Mouse (Mus musculus) naive thymus-derived CD4-positive, alpha-beta T cell, adult 2 months (primary cell): ENCODE measurements at regions not wholly inside any gene's neighbourhood (a gene's known extent, or its start where the extent isn't known, plus 50 kb on each side); places are given as distances from the start of the nearest gene placed in this dataset.

Source experiments
- DNase-seq: peaks from one replicate; pipeline ENCODE4 v3.0.0-alpha.2; 2011; ENCODE audit warnings: low read depth

GRCm38 (mm10) chr8:128056251-128056650 lies 302.2 kb upstream of the Nrp1 start:
- no peak for DNase-seq

DNA sequence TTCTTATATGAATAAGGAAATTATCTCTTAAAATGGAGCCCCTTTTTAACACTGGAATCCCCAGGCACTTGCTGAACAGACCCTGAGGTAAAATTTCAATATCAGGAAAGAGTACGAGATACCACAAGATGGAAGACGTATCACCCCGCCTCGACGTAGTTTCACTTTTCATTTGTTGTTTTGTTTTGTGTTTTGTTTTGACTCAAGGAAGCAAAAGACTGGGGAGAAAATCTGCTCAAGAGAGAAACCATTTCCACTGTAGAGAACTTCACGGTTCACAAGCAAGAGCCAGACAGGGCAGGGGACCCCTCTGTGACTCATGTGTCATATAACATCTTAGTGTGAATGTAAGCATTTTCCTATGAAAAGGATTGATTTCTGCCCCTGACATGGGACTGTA lies 300.6 kb upstream of the Nrp1 start:
- DNase-seq: peak; percentile 14

DNA sequence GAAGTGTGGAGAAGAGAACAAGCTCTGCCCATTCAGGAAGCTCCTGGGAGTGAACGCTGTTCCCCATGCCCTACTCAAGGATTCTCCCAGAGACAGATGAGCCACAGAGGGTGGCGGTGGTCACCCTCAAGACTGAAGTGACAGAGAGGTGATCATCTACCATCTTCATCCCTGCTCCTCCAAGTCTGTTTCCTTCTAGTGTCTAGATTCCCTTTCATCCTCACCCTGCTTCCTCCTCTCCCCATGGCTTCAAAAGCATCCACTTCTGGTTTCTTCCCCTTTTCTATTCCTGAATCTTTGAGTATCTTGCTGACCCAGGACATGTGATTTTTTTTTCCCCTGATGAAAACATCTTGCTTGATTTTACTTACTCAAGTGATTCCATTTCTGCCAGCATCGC lies 298.6 kb upstream of the Nrp1 start:
- DNase-seq: no peak

DNA sequence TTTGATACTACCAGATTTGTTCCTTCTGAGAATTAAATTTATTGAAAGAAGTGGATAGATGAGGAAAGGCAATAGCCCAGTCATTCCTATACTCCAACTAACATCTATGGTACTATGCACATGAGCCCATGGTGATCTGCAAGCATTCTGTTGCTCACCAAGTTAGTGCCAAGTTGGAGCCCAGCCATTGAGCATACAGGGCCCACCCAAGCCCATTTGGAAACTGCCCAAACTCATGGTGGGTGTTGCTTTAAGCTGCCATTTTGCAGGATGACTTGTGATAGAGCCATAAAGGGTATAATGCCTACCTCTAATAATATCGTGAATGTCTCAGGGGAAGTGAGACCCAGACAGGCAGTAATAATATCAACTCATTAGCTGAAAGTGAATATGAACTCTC lies 294.2 kb upstream of the Nrp1 start:
- no peak for DNase-seq

DNA sequence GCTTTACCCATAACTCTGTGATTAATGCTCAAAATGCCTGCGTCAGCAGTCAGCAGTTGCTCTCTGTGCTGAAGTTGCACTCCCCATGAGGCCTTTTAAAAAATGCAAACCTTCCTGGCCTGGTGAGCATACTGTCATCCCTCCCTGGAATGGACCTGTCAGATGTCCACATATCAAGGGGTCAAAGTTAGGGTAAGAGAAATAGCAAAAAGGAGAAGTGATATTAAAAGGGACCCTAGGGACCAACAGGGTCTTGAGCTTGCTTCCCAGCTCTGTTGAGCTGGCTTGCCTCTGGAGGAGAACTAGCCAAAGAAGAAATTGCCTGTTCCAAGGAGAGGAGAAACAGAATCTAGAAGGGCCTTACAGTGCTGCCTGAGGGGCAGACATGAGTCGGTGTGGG lies 293.3 kb upstream of the Nrp1 start:
- no peak for DNase-seq

- no peak for DNase-seq
Measured at GRCm38 (mm10) chr8:128065964-128066680, 292.3 kb upstream of the Nrp1 start.

DNA sequence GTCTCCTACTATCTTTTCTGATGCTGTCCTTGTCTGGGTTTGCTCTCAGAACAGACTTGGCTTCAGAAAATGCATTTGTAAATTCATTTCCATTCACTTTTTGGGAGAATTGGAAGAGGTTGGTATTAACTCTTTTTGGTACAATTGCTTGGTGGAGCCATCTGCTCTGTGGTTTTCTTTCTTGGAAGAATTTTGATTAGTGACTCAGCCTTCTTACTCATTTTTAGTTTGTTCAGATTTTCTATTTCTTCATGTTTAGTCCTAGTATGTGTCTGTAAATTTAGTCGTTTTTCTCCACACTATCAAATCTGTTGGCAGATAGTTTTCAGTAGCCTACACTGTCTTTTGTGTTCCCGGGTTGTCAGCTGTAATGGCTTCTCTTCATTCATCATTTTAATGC lies 288.7 kb upstream of the Nrp1 start:
- DNase-seq: no peak

DNA sequence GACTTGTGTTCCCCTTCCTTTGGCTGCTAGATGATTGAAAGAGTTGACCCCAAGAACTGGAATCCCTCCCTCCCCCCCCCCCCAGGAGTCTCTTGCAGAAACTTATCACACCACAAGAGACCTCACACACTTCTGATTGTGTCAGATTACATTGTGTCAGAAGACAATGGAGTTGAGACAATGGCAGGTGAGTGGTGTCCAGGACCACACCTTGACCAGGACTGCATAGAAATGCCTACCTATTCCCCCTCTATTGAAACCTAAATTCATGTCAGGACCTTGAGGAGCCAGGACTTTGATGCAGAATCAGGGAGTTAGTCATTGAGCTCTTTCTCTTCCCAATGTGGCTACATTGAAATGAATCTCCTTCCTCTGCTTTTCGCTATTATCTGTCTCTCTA lies 282.8 kb upstream of the Nrp1 start:
- no peak for DNase-seq

GRCm38 (mm10) chr8:128076226-128076625 lies 282.2 kb upstream of the Nrp1 start:
- no peak for DNase-seq

GRCm38 (mm10) chr8:128078740-128079139 lies 279.7 kb upstream of the Nrp1 start:
- DNase-seq: no peak

GRCm38 (mm10) chr8:128085800-128086199 lies 272.6 kb upstream of the Nrp1 start:
- DNase-seq: no peak

GRCm38 (mm10) chr8:128087500-128087899 lies 270.9 kb upstream of the Nrp1 start:
- DNase-seq: no peak

DNA sequence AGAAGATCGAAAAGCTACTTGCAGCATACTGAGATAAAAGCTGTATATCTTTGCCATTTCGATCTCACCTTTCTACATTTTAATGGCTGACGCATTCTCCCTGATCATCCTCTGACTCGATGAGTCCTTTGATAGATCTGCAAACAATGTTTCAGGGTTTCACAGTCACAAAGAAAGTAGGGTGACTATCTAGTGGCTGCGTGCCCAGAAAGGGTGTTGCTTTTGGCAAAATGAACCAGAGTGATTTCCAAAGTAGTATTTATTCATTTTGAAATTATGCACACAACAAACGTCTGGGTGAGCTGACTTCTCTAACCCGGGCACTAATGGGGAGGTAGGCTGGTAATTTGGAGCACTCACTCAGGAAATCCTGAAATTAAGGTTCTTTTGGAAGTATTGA lies 265.6 kb upstream of the Nrp1 start:
- no peak for DNase-seq

DNA sequence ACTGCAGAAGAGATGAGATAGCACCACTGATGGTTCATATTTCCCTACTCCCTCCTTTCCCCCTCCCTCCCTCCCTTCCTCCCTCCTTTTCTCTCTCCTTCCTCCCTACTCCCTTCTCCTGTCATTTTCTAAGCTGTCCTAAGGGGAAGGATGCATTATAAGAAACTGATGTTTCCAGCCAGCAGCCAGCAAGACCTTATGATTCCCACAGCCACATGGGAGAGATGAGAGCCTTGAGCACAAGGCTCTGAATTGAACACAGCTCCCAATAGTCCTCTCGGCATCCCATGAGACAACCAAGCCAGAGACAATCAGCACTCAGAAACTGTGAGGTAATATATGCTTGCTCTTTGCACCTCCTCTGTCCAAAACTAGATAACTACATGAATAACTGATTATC lies 263.0 kb upstream of the Nrp1 start:
- no peak for DNase-seq

- DNase-seq: no peak
Measured at GRCm38 (mm10) chr8:128097601-128098000, 260.8 kb upstream of the Nrp1 start.

GRCm38 (mm10) chr8:128103380-128103779 lies 255.0 kb upstream of the Nrp1 start:
- DNase-seq: no peak

DNA sequence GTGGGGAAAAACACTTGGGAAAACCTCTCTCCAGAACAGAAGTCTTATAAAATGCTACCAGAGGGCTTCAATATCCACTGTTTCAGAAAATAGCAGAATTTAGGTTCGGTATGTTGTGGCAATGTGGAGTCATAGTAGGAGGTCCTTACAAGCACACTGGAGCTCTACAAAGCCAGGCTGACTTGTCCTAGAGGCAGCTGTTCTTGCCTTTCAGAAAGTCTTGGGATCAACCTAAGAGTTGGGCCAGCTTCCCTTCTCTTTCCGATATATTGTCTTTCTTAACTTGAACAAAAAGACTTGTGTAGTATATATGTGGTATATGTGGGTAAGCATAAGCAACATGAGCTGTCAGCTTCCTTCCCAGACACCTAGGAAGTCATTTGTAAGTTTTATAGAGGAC lies 251.8 kb upstream of the Nrp1 start:
- DNase-seq: no peak

DNA sequence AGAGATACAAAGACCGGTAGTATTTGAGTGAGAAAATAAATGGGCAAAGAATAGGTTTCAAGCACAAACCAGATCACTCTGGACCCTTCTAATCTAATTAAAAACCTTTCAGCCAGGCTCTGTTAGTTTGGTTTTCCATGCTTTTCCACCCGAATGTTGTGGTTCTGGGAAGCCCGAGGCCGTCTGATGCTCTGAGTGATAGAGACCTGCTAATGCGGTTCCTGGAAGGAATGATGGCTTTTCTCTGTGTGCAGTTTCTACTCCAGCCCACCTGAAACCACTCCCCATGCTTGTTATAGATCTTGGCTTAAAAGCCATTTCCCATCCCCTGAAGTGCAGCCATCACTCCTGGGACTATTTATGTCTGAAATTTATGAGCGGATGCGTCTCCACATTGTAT lies 251.4 kb upstream of the Nrp1 start:
- no peak for DNase-seq

DNA sequence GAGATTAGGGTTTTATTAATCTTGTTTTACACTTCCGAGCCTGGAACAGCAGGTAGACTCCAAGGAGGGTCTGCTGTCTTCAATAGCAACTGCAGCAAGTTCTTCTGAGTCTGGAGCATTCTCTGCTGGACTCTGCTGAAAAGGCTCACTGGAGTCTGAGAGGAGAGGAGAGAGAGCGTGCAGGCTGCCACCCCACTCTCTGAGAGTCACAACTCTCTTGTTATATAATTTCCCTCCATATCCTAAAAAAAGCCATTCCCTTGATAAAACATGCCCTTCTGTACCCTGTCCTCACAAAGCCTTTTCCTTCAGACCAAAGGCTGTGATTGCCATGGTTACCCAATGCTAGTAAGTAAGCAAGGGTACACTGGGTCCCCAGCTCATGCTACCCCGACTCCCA lies 249.4 kb upstream of the Nrp1 start:
- no peak for DNase-seq

DNA sequence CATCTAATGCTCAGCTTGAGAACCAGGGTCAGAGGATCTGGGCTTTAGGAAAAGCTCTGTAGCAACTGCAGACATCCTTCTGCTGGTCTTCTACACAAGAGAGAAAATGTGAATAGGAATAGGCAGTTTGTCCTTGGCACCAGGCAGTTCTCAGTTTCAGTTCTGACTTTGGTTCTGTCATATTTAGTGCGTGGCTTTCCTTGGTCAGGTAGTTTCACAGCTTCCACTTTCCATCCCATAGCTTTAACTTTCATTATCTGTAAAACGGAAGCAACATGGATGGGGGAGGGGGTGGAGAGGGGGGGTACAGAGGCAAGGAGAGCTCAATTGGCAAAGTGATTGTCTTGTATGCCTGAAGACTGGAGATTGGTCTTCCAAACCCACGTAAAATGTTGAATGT lies 247.3 kb upstream of the Nrp1 start:
- no peak for DNase-seq

GRCm38 (mm10) chr8:128113116-128113515 lies 245.3 kb upstream of the Nrp1 start:
- no peak for DNase-seq

- no peak for DNase-seq
Measured at GRCm38 (mm10) chr8:128141290-128141966, 217.0 kb upstream of the Nrp1 start.

GRCm38 (mm10) chr8:128148351-128148942 lies 210.0 kb upstream of the Nrp1 start:
- peak; percentile 60 for DNase-seq

DNA sequence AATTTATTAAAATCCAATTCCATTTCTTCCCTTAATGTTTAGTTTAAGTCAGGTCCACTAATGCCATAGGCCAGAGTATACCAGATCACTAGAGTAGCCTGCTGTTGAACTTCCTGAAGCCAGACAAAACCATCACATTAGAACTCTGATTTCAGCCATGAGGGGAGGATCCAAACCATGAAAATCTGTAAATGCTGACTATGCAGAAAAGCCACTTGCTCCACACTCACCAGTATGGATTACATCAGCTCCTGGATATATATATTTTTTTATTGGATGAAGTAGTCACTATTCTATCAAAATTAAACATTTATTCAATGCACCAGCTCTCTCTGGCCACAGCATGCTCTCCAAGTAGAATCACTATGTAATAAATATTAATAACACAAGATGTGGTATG lies 202.8 kb upstream of the Nrp1 start:
- no peak for DNase-seq
